Mouse (Mus musculus) monocyte, adult 5-6 weeks (primary cell): ENCODE data around the gene Ttc39a. TPM values are rescaled to one million over a fixed set of nuclear protein-coding genes. Genes with fewer than 3 reads are reported as not detected.

Experiments
- ATAC-seq: fragments of 153-309, 156-312 bp; replicated peaks from 2 replicates; pipeline ENCODE4 v1.8.0; 2017; ENCODE audit warnings: mild to moderate bottlenecking; ENCODE audit not compliant: low TSS enrichment, insufficient number of reproducible peaks, severe bottlenecking, poor library complexity, low FRiP score
- total RNA-seq: library from RNA; stranded (forward); fragments of 200-1000, 200-491, 200-594 nt; gene quantifications from 3 replicates; pipeline ENCODE4 v1.2.3, GENCODE M21; 2017

The Ttc39a gene
- total RNA-seq, 1 experiment from 2014 or later, result not detected

GRCm38 (mm10) chr4:109493581-109493980 is 87.2 kb downstream of the Ttc39a start:
- no peak for ATAC-seq

Other genes starting within 250 kb of the Ttc39a start
- gene Osbpl9, start 204.4 kb upstream of the Ttc39a start, total RNA-seq, result 182 to 250 TPM (median 202 TPM) in 3 replicates
- gene Calr4, start 172.1 kb upstream of the Ttc39a start, total RNA-seq, result not detected in 3 replicates
- gene Eps15, start 126.4 kb upstream of the Ttc39a start, total RNA-seq, result 83.5 to 103 TPM (median 93.7 TPM) in 3 replicates
- gene Rnf11, start 78.1 kb downstream of the Ttc39a start, total RNA-seq, result 46.2 to 50.2 TPM (median 49.4 TPM) in 3 replicates
- gene 4930522H14Rik, start 124.7 kb downstream of the Ttc39a start, total RNA-seq, result not detected in 3 replicates